Mouse (Mus musculus) naive thymus-derived CD4-positive, alpha-beta T cell, adult 2 months (primary cell): ENCODE results near the gene Foxp1.

Source experiments
- DNase-seq: peaks from one replicate; pipeline ENCODE4 v3.0.0-alpha.2; 2011; ENCODE audit warnings: low read depth

The Foxp1 gene

GRCm38 (mm10) chr6:99328146-99328545 is 194.4 kb downstream of the Foxp1 start:
- no peak for DNase-seq

DNA sequence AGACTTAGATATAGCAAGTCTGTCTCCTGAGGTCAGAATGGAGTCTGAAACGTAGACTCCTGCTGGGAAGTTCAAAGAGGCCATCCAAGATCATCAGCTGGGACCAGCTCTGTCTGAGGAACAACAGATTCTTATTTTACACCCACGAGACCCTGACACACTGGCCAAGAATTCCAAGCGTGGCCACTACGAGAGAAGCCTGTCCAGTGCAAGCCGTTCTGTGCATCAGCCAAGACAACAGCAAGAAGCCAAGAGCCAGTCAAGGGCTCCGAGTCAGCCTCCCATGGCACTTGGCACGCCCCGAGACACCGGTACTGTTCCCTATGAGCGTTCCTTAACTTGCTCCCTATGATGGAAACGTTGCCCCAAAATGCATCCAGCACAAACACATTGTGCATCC is 194.8 kb downstream of the Foxp1 start:
- no peak for DNase-seq

DNA sequence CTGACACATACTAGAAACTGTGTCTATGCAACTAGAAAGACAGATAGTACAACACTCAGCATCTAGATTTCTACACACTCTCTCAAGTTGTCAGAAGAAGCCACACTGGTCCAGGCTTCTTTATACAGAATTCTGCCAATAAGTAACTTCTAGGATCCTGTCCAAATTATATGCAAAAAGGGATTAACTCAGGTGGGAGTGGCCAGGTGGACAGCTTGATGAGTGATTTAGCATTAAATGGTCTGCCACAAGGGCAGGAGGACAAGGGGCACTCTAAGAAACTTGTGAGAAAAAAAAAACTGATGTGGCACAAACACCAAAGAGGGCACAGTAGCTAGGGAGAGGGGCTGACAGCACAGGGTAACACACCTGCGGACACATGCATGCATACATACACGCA is 196.6 kb downstream of the Foxp1 start:
- no peak for DNase-seq

GRCm38 (mm10) chr6:99325461-99325860 is 197.1 kb downstream of the Foxp1 start:
- DNase-seq = no peak

GRCm38 (mm10) chr6:99322132-99322904 is 200.2 kb downstream of the Foxp1 start:
- peak; percentile 60 for DNase-seq

DNA sequence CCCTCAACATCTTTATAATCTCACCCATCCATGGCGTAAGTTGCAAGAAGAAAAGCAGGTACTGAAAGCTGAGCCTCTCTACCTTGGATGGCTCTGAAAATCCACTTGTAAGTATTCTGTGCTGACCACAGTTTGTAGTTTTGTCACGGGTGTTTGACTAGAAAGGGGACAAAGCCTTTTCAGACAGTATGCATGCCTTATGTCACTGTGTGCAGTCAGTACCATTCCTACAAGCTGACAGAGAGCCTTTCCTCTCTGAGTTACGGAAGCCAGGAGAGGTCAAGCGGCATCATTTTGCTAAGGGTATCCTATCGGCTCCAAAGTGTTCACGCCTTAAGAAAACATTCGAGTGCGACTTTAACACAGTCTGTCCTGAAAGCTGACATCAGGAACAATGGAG is 202.1 kb downstream of the Foxp1 start:
- DNase-seq = no peak

DNA sequence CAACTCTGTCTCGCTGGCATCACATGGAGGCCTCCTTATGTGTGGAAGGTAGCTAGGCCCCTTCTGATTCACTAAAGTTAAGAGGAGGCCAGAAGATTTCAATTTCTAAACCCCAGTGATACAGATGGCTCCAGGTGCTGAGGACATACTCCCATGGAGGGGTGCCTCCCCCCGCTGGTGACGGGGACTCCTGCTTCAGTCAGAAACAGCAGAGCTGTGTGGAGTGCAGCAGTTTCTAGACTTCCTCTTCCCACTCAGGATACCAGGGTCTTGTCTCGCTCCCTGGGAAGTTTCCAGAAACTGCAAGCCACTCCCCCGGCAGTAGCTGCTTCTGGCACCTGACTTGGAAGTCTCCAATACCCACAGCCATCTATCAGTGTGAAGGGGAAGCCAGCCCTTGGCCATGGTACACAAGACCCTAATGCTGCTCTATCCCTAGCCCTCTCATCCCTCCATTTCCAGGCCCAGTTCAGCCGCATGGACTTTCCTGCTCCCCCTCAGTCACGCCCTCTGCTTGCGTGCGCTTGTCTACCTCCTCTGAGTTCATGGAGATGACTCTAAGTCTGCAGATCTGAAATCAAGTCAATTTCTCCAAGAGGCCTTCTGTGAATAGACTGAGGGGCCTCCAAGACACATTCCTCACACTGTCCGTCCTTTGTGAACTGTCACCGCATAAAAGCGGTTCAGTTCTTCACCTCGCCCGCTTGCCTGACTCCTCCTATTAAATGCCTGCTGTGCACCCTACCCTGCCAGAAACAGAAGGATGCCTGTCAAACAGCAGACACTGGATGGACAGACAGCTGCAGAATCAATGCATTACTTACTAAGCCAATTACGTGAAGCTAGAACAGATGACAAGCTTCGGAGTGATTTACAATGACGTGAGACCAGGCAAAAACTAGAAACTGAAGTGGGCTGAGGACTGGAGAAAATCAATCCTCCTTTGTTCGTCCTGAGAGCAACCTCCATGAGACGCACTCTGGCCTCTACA is 202.8 kb downstream of the Foxp1 start:
- DNase-seq = no peak

GRCm38 (mm10) chr6:99314746-99315145 is 207.8 kb downstream of the Foxp1 start:
- no peak for DNase-seq

DNA sequence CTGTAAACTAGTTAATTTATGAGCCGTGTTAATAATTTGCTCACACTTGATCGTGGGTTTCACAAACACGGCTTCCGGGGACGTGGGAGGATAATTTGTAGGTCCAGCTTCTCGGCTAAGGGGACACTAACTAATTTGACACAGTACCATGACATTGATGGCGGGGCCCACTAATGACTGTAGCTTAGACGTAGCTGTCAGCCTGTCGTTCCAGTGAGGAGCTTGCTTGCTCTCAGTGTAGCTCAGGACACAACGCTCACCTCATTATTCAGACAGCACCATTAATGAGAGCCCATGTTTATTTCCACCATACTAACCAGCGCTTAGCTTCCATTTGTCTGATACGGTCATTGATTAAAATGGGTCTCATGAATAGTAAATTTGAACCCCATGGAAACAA is 212.0 kb downstream of the Foxp1 start:
- no peak for DNase-seq

DNA sequence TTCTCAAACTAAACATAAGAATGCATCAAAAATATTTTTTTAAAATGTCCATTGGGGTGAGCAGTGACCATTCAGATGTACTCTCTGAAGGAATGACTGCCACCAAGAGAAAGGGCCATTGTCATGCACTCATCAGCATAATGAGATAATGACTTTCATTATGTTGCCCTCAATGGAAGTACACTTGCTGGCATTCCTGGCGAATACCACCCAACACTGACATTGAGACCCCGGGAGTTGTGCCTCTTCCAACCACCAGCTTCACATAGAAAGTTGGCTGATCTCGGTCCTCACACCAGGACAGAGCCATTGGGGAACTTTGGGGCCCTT is 212.4 kb downstream of the Foxp1 start:
- DNase-seq = no peak

GRCm38 (mm10) chr6:99309466-99310170 is 212.9 kb downstream of the Foxp1 start:
- DNase-seq = peak; percentile 87

GRCm38 (mm10) chr6:99305751-99306150 is 216.8 kb downstream of the Foxp1 start:
- DNase-seq = peak; percentile 41

DNA sequence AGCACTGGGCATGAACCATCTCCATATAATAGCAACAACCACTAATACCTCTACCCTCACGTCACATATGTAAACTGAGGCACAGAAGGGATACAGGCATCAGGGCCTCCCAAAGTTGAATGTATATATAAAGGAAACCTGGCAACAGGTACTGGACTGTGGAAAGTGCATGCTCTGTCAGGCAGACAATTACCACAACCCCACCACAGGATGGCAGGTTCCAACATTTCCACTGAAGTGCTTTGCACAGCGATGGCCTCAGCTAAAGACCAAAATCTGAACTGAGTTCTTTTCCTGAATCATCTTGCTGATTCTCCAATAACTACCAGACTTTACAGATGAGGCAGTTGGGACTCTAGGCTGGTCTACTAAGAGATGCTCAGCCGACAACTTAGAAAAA is 217.3 kb downstream of the Foxp1 start:
- DNase-seq = peak; percentile 52

- DNase-seq = peak; percentile 72
Observed at GRCm38 (mm10) chr6:99302662-99303435, 219.7 kb downstream of the Foxp1 start.

GRCm38 (mm10) chr6:99301923-99302322 is 220.6 kb downstream of the Foxp1 start:
- no peak for DNase-seq

- no peak for DNase-seq
Observed at GRCm38 (mm10) chr6:99300235-99300634, 222.3 kb downstream of the Foxp1 start.

DNA sequence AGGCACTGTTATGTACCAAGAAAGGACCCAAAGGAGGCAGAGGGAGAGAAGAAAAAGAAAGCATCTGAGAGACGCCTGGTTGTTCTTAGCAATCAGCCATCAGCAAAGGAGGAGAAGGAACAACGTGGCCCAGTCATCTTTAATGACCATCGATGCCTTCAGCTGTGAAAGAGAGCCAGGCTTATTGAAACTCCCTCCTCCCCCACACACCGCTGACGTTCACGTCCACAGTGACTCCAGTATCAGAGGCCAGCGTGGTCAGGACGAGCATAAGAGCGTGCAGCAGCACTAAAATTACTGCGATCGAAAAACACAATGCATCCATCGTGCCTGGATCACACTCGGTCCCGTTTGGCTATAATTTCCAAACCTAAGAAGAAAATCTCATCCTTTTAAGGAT is 223.3 kb downstream of the Foxp1 start:
- DNase-seq = no peak

DNA sequence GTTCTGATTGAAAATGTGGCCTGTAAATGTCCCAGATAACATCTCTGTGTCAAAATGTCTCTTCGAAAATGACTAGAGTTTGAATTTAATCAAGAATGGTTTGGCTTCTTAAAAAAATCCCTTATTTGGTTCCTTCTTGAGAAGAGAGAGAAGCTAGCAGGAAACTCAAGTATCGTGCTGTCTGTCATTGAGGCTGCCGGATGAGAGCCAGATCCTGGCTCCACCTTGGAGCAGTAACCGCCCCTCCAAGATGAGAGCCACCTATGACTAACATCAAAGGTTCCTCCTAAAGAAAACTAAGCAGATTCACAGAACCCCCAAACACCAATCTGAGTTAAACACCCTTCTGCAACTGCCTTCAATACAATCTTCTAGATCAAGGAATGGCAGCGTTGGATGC is 225.0 kb downstream of the Foxp1 start:
- no peak for DNase-seq

- no peak for DNase-seq
Observed at GRCm38 (mm10) chr6:99295495-99295894, 227.0 kb downstream of the Foxp1 start.

DNA sequence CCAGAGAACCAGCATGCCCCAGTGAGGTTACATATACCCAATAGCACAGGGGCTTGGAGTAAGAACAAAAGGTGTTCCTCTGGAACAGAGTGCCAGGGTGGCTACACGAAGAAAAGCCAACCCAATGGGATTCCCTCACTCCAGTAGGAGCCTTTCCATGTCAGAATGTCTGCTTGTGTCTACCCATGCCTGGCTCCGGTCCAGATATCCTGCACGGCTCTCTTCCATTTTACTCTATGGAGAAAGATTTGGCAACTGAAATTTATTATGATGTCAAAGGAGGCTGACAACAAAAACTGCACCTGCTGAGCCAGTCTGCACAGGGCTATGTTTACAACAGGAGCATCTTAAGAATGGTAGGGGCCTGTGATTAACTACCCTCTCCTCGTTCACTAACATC is 233.3 kb downstream of the Foxp1 start:
- DNase-seq = no peak

DNA sequence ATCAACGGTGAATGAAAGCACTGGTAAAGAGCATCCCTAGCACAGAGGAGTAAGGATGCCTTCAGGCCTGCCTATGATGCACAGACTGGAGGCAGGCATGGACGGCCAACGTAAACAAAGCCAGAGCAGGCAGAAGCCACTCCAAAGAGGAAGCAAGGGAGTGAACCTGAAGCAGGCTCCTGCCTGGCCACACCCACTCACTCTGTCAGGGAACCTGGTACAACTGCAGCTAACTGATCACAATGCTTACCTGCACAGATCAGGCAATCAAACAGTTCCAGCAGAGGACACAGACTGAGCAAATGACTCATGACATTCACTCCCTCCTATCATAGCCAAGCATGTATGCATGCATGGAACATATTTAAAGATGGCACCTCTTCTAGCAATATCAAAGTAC is 237.5 kb downstream of the Foxp1 start:
- peak; percentile 53 for DNase-seq

DNA sequence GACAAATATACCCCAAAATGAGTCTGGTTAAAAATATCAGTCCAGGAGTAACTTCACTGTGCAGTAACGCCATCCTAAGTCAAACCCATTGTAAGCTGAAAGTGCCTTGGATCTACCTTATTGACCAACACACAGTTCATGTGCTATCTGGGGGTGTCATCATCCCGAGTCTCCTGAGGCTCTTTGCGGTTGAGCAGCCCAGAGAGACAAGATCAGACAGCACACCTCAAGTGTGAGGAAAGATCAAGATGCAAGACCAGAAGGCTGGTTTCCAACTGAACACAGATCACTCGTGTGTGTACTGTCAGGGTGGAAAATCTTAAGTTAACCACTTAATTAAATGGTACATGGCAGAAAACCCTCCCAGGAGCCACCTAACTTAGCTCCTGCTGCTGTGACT is 238.5 kb downstream of the Foxp1 start:
- peak; percentile 64 for DNase-seq
